Mouse (Mus musculus): ENCODE data around the gene BC035044.
A peak's percentile ranks its signal among the peaks of the same experiment; 100 is the strongest.
"Not testable (repeated sequence)": the region's sequence is repeated elsewhere in the genome, so short reads cannot be mapped to it uniquely, and the experiment has no call there.

BC035044 gene

GRCm38 (mm10) chr6:128890948-128891355 lies at the start of gene BC035044:
TSS of gene BC035044 (minus strand) at chr6:128891126.
- H3K27me3 ChIP-seq (ENCODE audit: control insufficient read depth, insufficient read depth, low read length, poor library complexity, severe bottlenecking), result no peaks in the 10 kb centered on the region
- peak; percentile 72 for DNase-seq (ENCODE audit: low read depth, low spot score)
- peaks cover 12% of the 10 kb centered on the region for H3K36me3 ChIP-seq (ENCODE audit: control insufficient read depth, insufficient read depth, low read length, poor library complexity, severe bottlenecking)

- H3K27me3 ChIP-seq (ENCODE audit: control insufficient read depth, insufficient read depth, low read length, poor library complexity, severe bottlenecking); H3K36me3 ChIP-seq (ENCODE audit: control insufficient read depth, insufficient read depth, low read length, poor library complexity, severe bottlenecking); DNase-seq (ENCODE audit: low read depth, low spot score): not testable (repeated sequence)
Measured at GRCm38 (mm10) chr6:128935889-128936665, 45.2 kb upstream of the BC035044 start.

GRCm38 (mm10) chr6:128934081-128934480 lies 43.2 kb upstream of the BC035044 start, which contains the start of gene Clec2g:
TSS of gene Clec2g (plus strand) at chr6:128934381.
- H3K36me3 ChIP-seq (ENCODE audit: control insufficient read depth, insufficient read depth, low read length, poor library complexity, severe bottlenecking); H3K27me3 ChIP-seq (ENCODE audit: control insufficient read depth, insufficient read depth, low read length, poor library complexity, severe bottlenecking); DNase-seq (ENCODE audit: low read depth, low spot score): not testable (repeated sequence)

GRCm38 (mm10) chr6:128933050-128933449 lies 42.1 kb upstream of the BC035044 start:
- Histone ChIP-seq H3K36me3 (ENCODE audit: control insufficient read depth, insufficient read depth, low read length, poor library complexity, severe bottlenecking) (no peaks in the 10 kb centered on the region), H3K27me3 (ENCODE audit: control insufficient read depth, insufficient read depth, low read length, poor library complexity, severe bottlenecking) (no peaks in the 10 kb centered on the region)
- no peak for DNase-seq (ENCODE audit: low read depth, low spot score)

DNA sequence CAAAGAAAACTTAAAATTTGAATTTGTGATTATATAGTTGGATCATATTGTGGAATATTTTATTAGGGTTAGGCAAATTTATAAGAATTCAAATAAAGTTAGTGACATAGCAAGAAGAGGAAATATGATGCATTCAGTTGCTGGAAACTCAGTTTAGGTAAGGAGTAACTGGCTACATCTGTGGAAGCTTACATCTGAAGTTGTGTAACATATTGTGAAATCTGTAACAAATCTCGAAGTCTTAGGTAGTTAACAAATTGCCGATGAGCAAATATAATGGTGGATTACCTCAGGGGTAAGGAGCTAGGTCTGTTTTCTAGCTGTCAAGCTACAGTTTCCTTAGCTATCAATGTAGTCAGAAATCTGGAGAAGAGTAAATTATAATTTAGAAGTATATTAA lies 26.4 kb upstream of the BC035044 start:
- H3K27me3 ChIP-seq (ENCODE audit: control insufficient read depth, insufficient read depth, low read length, poor library complexity, severe bottlenecking), result no peaks in the 10 kb centered on the region
- DNase-seq (ENCODE audit: low read depth, low spot score), result no peak
- no peaks in the 10 kb centered on the region for H3K36me3 ChIP-seq (ENCODE audit: control insufficient read depth, insufficient read depth, low read length, poor library complexity, severe bottlenecking)

- H3K36me3 ChIP-seq (ENCODE audit: control insufficient read depth, insufficient read depth, low read length, poor library complexity, severe bottlenecking), result no peaks in the 10 kb centered on the region
- H3K27me3 ChIP-seq (ENCODE audit: control insufficient read depth, insufficient read depth, low read length, poor library complexity, severe bottlenecking), result no peaks in the 10 kb centered on the region
- DNase-seq (ENCODE audit: low read depth, low spot score), result peak; percentile 37
Measured at GRCm38 (mm10) chr6:128913598-128914254, 22.8 kb upstream of the BC035044 start.

GRCm38 (mm10) chr6:128900796-128901552 lies 10.0 kb upstream of the BC035044 start:
- not testable (repeated sequence) for H3K27me3 ChIP-seq (ENCODE audit: control insufficient read depth, insufficient read depth, low read length, poor library complexity, severe bottlenecking); DNase-seq (ENCODE audit: low read depth, low spot score); H3K36me3 ChIP-seq (ENCODE audit: control insufficient read depth, insufficient read depth, low read length, poor library complexity, severe bottlenecking)

DNA sequence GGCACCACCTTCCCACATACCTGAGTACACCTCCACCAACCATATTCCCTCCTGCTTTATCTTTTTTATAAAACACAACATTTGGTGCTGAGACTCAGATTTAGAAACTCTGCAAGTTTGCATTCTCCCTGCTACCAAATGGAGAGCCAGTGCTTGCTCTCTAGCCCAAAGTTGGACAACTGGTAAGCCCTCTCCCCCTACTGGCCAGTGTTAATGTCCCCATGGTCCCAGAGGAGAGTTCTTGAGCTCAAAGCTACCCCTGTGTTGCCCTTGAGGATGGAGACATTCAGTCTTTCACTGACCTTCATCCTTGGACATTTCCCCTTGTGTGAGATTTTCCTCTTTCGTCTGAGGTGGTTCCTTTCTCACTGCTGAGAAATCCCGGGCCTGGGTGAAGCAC lies 9.1 kb upstream of the BC035044 start:
- peak; percentile 24 for DNase-seq (ENCODE audit: low read depth, low spot score)
- Histone ChIP-seq H3K36me3 (ENCODE audit: control insufficient read depth, insufficient read depth, low read length, poor library complexity, severe bottlenecking) (peaks cover 4% of the 10 kb centered on the region; the same call in 1 of the 2 replicates), H3K27me3 (ENCODE audit: control insufficient read depth, insufficient read depth, low read length, poor library complexity, severe bottlenecking) (no peaks in the 10 kb centered on the region)

- Histone ChIP-seq H3K36me3 (ENCODE audit: control insufficient read depth, insufficient read depth, low read length, poor library complexity, severe bottlenecking) (peaks cover 12% of the 10 kb centered on the region), H3K27me3 (ENCODE audit: control insufficient read depth, insufficient read depth, low read length, poor library complexity, severe bottlenecking) (no peaks in the 10 kb centered on the region)
- DNase-seq (ENCODE audit: low read depth, low spot score), result no peak
Measured at GRCm38 (mm10) chr6:128895404-128896001, 4.6 kb upstream of the BC035044 start.

- peaks cover 3% of the 10 kb centered on the region for H3K36me3 ChIP-seq (ENCODE audit: control insufficient read depth, insufficient read depth, low read length, poor library complexity, severe bottlenecking)
- H3K27me3 ChIP-seq (ENCODE audit: control insufficient read depth, insufficient read depth, low read length, poor library complexity, severe bottlenecking), result no peaks in the 10 kb centered on the region
- DNase-seq (ENCODE audit: low read depth, low spot score), result peak; percentile 82
Measured at GRCm38 (mm10) chr6:128888834-128889233, 2.1 kb downstream of the BC035044 start.

DNA sequence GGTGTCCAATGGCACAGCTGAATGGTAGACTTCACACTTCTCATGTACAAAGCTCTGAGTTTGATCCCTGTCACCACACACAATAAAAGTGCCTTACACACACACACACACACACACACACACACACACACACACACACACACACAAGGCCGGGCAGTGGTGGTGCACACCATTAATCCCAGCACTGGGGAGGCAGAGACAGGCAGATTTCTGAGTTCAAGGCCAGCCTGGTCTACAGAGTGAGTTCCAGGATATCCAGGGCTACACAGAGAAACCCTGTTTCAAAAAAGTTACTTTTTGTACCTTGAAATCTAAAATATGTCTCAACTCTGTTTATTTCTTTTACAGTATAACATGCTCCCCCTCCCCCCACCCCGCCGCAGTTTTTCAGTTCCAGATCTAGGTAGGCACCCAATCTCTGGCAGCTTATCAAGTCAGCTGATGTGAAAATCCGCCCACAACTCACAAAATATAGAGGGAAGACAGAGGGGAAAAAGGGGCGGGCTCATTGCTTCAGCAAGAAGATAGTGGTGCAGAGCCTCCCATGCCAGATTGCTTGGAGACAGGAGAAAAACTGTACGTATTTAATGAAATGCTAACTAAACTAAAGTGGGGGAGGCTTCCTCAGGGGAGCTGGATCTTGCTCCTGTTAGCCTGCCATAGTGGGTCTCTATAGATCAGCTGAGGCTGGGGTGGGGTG lies 3.7 kb downstream of the BC035044 start, which contains the start of gene Clec2i:
Gene Clec2i (plus strand): TSS at position 498 of the 700 bp plus-strand sequence.
- not testable (repeated sequence) for H3K36me3 ChIP-seq (ENCODE audit: control insufficient read depth, insufficient read depth, low read length, poor library complexity, severe bottlenecking); H3K27me3 ChIP-seq (ENCODE audit: control insufficient read depth, insufficient read depth, low read length, poor library complexity, severe bottlenecking)
- DNase-seq (ENCODE audit: low read depth, low spot score), result peak; percentile 90

DNA sequence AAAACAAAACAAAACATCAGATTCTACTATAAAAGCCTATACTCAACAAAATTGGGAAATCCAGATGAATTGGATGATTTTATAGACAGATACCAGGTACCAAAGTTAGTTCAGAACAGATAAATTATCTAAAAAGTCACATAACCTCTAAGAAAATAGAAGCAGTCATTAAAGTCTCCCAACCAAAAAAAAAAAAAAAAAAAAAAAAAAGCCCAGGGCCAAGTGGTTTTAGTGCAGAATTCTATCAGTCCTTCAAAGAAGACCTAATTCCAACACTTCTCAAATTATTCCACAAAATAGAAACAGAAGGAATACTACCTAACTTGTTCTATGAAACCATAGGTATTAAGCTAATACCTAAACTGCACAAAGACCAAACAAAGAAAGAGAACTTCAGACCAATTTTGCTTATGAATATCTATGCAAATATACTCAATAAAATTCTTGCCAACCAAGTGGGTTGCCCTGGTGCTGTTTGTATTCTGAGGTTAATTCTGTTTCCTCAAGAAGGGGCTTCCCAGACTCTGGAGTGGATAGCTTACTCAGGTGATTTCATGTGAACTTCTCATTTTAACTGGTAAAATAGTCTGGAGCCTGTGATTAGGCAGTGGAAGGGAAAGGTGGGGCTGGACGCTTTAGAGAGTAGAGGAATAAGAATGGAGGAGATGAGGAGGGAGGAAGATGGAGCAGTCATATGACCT lies 18.9 kb downstream of the BC035044 start:
- Histone ChIP-seq H3K36me3 (ENCODE audit: control insufficient read depth, insufficient read depth, low read length, poor library complexity, severe bottlenecking) (peaks cover 4% of the 10 kb centered on the region; the same call in 1 of the 2 replicates), H3K27me3 (ENCODE audit: control insufficient read depth, insufficient read depth, low read length, poor library complexity, severe bottlenecking) (no peaks in the 10 kb centered on the region)
- peak; percentile 61 for DNase-seq (ENCODE audit: low read depth, low spot score)

DNA sequence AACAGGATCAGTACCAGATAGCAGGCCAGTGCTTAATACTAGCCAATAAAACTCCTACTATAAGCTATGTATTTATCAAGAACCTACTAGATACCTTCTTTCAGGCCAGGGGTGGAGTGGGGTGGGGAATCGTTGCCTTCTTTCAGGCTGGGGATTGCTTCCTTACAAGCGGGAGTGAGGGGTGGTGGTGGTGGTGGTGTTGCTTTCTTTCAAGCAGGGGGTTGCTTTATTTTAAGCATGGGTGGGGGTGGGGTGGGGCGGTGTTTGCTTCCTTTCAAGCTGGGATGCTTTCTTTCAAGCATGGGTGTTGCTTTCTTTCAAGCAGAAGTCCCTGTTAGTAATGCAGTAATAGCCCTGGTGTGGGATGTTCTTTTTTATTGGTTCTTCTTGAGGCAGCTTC lies 22.1 kb downstream of the BC035044 start:
- H3K27me3 ChIP-seq (ENCODE audit: control insufficient read depth, insufficient read depth, low read length, poor library complexity, severe bottlenecking), result no peaks in the 10 kb centered on the region
- 0 out of 2 replicates have a peak, but pooled peaks cover 1% of the 10 kb centered on the region for H3K36me3 ChIP-seq (ENCODE audit: control insufficient read depth, insufficient read depth, low read length, poor library complexity, severe bottlenecking)
- no peak for DNase-seq (ENCODE audit: low read depth, low spot score)

All from splenic B cell, adult 2 months (primary cell).